Mouse (Mus musculus) neural tube, embryonic 14.5 days (tissue): ENCODE measurements around the gene Cep55. TPM values are rescaled to one million over a fixed set of nuclear protein-coding genes. Genes with fewer than 3 reads are reported as not detected.

Source experiments
- ATAC-seq: fragments of 200-750 bp; cut with Nextera tagmentation; 2 replicates; pipeline ENCODE4 v1.8.0; 2017; ENCODE audit warnings: low read depth, mild to moderate bottlenecking, moderate TSS enrichment, moderate library complexity
- H3K27ac ChIP-seq: fragments of 300-500 bp; sonication (generic); 2 replicates; pipeline ENCODE4 v1.5.1; 2014; ENCODE audit warnings: low read depth, mild to moderate bottlenecking, control low read depth, low read length, moderate library complexity, mixed read lengths
- H3K27me3 ChIP-seq: fragments of 300-500 bp; sonication (generic); 2 replicates; pipeline ENCODE4 v1.6.1; 2014; ENCODE audit warnings: low read length; ENCODE audit not compliant: control insufficient read depth, insufficient read depth
- H3K36me3 ChIP-seq: fragments of 300-500 bp; sonication (generic); 2 replicates; pipeline ENCODE4 v1.6.1; 2014; ENCODE audit warnings: low read length, mixed read lengths; ENCODE audit not compliant: control insufficient read depth, insufficient read depth
- H3K4me1 ChIP-seq: fragments of 300-500 bp; sonication (generic); 2 replicates; pipeline ENCODE4 v1.6.1; 2014; ENCODE audit warnings: low read length; ENCODE audit not compliant: control insufficient read depth, insufficient read depth
- H3K4me2 ChIP-seq: fragments of 300-500 bp; sonication (generic); 2 replicates; pipeline ENCODE4 v1.6.1; 2014; ENCODE audit warnings: mild to moderate bottlenecking, low read depth, low read length, control low read depth
- H3K4me3 ChIP-seq: fragments of 300-500 bp; sonication (generic); 2 replicates; pipeline ENCODE4 v1.5.1; 2014; ENCODE audit warnings: low read depth, low read length, control low read depth, mixed read lengths
- H3K9ac ChIP-seq: fragments of 300-500 bp; sonication (generic); replicated peaks from 2 replicates; pipeline ENCODE4 v1.6.1; 2014; ENCODE audit warnings: low read depth, mild to moderate bottlenecking, control low read depth, low read length, mixed read lengths
- H3K9me3 ChIP-seq: fragments of 300-500 bp; sonication (generic); 2 replicates; pipeline ENCODE4 v1.6.1; 2016; ENCODE audit warnings: low read length; ENCODE audit not compliant: control insufficient read depth
- WGBS: fragments of 180-500 bp; shearing (Covaris S2); extraction: QIAGEN DNeasy Blood & Tissue Kit; methylation state at CpG from one replicate; pipeline ENCODE4 v1.1.7; 2014; 5-methylcytosine and 5-hydroxymethylcytosine counted together
- polyA plus RNA-seq: library from polyadenylated mRNA; unstranded; fragments of >200 nt; fragmentation: Nextera tagmentation; extraction: Ambion mirVana; gene quantifications from 2 replicates; pipeline ENCODE4 v1.2.1, GENCODE M21; 2014

Gene Cep55
- polyA plus RNA-seq, 1 experiment from 2014 or later: 2.8 TPM

DNA sequence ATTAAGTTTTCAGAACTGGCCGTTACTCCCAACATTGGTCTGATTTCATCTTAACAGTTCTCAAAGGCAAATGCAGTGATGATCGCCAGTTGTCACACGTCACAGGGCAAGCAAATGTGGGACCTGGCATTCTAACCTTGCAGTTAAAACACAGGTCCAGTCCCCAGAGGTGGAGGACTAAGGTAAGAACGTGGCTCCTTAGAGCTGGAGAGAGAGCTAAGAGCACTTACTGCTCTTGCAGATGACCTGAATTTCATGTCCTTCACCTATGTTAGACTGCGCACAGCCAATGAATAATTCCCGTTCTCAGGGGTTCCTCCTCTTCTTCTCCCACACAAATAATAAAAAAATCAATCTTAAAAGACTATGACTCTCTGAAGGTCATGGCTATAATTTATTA, 27.4 kb upstream of the Cep55 start:
- Histone ChIP-seq H3K4me1 (peaks cover 3% of the 10 kb centered on the region), H3K27me3 (no peaks in the 10 kb centered on the region), H3K4me2 (no peak overlapping the region), H3K27ac (no peak overlapping the region), H3K36me3 (no peaks in the 10 kb centered on the region), H3K9me3 (no peaks in the 10 kb centered on the region), H3K9ac (no peak overlapping the region), H3K4me3 (no peak overlapping the region)
- ATAC-seq: no peak
- 84% methylated on average over 6 of the region's 6 CpGs for WGBS

DNA sequence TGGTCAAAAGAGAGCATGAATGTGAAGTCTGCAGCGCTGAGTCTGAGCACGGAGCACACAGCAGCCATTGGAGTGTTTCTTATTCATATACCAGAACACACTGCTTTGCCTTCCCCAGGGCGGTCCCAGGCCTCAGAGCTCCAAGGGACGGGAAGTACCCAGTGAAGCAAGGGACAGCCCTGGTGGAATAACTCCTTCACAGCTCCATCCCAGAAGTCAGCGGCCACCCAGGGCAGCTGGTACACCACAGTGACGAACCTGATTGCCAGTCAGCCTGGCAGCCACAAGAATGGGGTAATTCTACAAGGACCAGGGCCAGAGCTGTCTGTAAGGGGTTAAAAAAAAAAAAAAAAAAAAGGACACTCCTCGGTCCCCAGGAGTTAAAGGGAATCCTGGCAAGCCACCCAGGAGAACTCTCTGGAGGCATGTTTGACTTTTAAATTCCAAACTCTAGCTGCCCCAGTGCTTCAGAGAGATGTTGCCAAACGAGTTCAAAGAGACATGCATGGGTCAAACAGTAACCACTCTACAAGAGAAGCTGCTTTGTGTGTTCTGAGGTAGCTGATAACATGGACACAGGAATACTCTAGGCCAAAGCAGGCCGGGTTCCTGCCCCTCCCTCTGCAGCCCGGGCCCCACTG, 26.8 kb upstream of the Cep55 start:
- ATAC-seq: no peak
- H3K9ac ChIP-seq: no peak overlapping the region
- no peak overlapping the region for H3K27ac ChIP-seq
- 65% methylated on average over 10 of the region's 10 CpGs for WGBS
- H3K36me3 ChIP-seq: no peaks in the 10 kb centered on the region
- H3K4me2 ChIP-seq: no peak overlapping the region
- H3K27me3 ChIP-seq: no peaks in the 10 kb centered on the region
- H3K4me1 ChIP-seq: peaks cover 3% of the 10 kb centered on the region
- no peaks in the 10 kb centered on the region for H3K9me3 ChIP-seq
- H3K4me3 ChIP-seq: no peak overlapping the region

GRCm38 (mm10) chr19:38029292-38029691, 25.5 kb upstream of the Cep55 start:
- no peak for ATAC-seq
- Histone ChIP-seq H3K27ac (no peak overlapping the region), H3K27me3 (no peaks in the 10 kb centered on the region), H3K9me3 (no peaks in the 10 kb centered on the region), H3K4me3 (no peak overlapping the region), H3K9ac (no peak overlapping the region), H3K4me1 (peaks cover 3% of the 10 kb centered on the region), H3K36me3 (no peaks in the 10 kb centered on the region), H3K4me2 (no peak overlapping the region)
- 92% methylated on average over 3 of the region's 3 CpGs for WGBS

DNA sequence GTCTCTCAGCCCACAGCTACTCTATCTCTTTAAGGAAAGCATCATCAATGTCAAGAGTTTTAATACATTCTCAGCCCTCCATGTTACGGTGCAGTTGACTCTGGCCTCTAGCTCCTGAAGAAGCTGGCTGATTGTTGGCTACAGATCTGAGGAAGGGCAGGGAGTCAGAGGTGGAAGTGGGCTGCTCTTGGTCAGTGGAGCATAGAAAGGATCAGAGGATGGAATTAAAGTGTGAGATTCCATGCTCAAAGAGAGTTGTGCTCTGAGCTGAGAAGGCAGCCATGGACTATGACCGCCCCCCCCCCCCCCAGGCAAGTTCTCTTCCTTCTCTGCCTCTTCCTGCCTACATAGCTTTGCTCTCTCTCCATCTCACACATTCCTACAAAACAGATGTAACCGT, 24.9 kb upstream of the Cep55 start:
- H3K4me2 ChIP-seq: no peak overlapping the region
- no peaks in the 10 kb centered on the region for H3K36me3 ChIP-seq
- 74% methylated on average over 3 of the region's 3 CpGs for WGBS
- H3K4me1 ChIP-seq: peaks cover 3% of the 10 kb centered on the region
- no peak overlapping the region for H3K9ac ChIP-seq
- no peak overlapping the region for H3K4me3 ChIP-seq
- H3K27ac ChIP-seq: no peak overlapping the region
- no peaks in the 10 kb centered on the region for H3K9me3 ChIP-seq
- H3K27me3 ChIP-seq: no peaks in the 10 kb centered on the region
- no peak for ATAC-seq

DNA sequence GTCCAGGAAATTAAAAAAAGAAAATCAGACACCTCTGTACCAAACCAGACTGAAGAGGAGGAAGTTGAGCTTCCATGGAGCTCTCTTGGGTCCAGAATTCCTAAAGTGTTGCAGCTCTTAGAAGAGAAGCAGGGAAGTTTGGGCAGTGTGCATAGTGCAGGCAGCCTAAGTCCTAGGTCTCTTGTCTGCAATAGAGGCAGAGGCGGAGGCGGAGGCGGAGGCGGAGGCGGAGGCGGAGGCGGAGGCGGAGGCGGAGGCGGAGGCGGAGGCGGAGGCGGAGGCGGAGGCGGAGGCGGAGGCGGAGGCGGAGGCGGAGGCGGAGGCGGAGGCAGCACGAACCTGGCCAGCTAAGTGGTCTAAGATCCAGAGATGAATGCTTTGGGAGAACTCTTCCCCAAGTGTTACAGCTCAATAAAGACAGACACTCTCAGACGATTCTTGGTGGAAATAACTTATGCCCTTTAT, 24.1 kb upstream of the Cep55 start:
- Histone ChIP-seq H3K36me3 (no peaks in the 10 kb centered on the region), H3K9me3 (no peaks in the 10 kb centered on the region), H3K4me1 (peaks cover 3% of the 10 kb centered on the region), H3K9ac (no peak overlapping the region), H3K4me3 (no peak overlapping the region), H3K4me2 (peak overlapping the region; percentile 9; the same call in 1 of the 2 replicates), H3K27me3 (no peaks in the 10 kb centered on the region), H3K27ac (no peak overlapping the region)
- WGBS: 4% methylated on average over 13 of the region's 23 CpGs
- peak; percentile 75; the same call in 1 of the 2 replicates for ATAC-seq

- Histone ChIP-seq H3K27ac (no peak overlapping the region), H3K27me3 (no peaks in the 10 kb centered on the region), H3K4me2 (peak overlapping the region; percentile 5; the same call in 1 of the 2 replicates), H3K4me1 (peaks cover 3% of the 10 kb centered on the region), H3K4me3 (no peak overlapping the region), H3K9ac (no peak overlapping the region), H3K9me3 (no peaks in the 10 kb centered on the region), H3K36me3 (no peaks in the 10 kb centered on the region)
- 0 out of 2 replicates have a peak, but pooled peaks have one; percentile 41 for ATAC-seq
- WGBS: 75% methylated on average over 9 of the region's 9 CpGs
These were observed 23.7 kb upstream of the Cep55 start for GRCm38 (mm10) chr19:38031144-38031543.

DNA sequence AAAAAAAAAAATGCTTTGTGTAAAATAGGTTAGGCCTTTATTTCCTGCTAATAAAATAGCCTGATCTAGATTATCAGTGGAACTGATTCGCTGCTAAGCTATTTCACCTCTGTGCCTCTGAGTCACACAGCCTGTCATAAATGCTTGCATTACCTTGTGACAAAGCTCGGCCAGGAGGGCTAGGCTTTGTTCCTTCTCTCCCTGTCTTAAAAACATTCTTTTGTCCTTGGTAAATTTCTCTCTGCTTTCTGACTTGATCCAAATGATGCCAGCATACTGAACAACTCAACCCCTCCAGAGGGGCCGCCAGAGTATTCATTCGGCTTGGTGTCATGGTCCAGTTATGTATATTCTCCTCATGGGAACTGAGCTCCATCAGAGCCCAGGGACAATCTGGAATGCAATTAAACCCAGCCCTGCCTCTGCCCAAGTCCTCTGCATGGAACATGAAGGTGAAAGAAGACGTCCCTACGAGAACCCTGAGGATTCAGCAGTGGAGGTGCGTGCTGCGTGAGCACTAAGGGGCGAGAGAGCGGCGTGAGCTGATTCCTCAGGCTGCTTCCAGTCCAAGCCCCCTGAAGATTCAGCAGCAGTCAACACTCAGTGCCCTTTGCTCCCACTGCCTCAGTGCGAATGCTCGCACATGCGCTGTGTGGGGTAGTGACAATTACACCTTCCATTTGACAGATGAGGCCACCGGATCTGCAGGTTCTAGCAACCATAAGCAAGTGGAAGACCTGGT, 21.6 kb upstream of the Cep55 start:
- ATAC-seq: no peak
- H3K4me2 ChIP-seq: no peak overlapping the region
- H3K27me3 ChIP-seq: no peaks in the 10 kb centered on the region
- H3K9ac ChIP-seq: no peak overlapping the region
- WGBS: 71% methylated on average over 15 of the region's 15 CpGs
- no peaks in the 10 kb centered on the region for H3K9me3 ChIP-seq
- H3K4me1 ChIP-seq: peaks cover 3% of the 10 kb centered on the region
- H3K4me3 ChIP-seq: no peak overlapping the region
- H3K36me3 ChIP-seq: no peaks in the 10 kb centered on the region
- H3K27ac ChIP-seq: no peak overlapping the region

- Histone ChIP-seq H3K36me3 (no peaks in the 10 kb centered on the region), H3K4me2 (no peak overlapping the region), H3K4me1 (peaks cover 3% of the 10 kb centered on the region), H3K27ac (no peak overlapping the region), H3K4me3 (no peak overlapping the region), H3K27me3 (no peaks in the 10 kb centered on the region), H3K9me3 (no peaks in the 10 kb centered on the region), H3K9ac (no peak overlapping the region)
- 92% methylated on average over 2 of the region's 2 CpGs for WGBS
- ATAC-seq: no peak
These were observed 21.1 kb upstream of the Cep55 start for GRCm38 (mm10) chr19:38033735-38034057.

DNA sequence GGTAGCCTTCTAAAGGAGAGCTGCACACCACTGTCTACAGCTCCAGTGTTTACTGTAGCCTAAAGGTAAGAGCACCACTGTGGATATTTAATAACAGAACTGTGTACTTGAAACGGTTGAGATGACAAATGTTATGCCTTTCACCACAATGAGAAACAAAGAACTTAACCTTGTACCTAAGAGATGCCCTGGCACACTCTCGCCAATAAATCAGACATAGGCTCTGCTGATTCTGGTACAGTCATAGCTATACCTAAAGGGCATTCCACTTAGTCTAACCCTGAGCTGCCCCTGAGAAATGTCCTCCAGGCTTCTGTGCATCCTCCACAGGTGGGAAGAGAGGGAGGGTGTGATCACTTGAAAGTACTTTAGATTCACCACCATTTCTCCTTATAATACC, 20.1 kb upstream of the Cep55 start:
- Histone ChIP-seq H3K9me3 (no peaks in the 10 kb centered on the region), H3K9ac (no peak overlapping the region), H3K4me3 (no peak overlapping the region), H3K27me3 (no peaks in the 10 kb centered on the region), H3K27ac (no peak overlapping the region), H3K36me3 (no peaks in the 10 kb centered on the region), H3K4me2 (no peak overlapping the region), H3K4me1 (peaks cover 3% of the 10 kb centered on the region)
- no peak for ATAC-seq
- WGBS: 82% methylated on average over 2 of the region's 2 CpGs
